In the genomic region with DNA sequence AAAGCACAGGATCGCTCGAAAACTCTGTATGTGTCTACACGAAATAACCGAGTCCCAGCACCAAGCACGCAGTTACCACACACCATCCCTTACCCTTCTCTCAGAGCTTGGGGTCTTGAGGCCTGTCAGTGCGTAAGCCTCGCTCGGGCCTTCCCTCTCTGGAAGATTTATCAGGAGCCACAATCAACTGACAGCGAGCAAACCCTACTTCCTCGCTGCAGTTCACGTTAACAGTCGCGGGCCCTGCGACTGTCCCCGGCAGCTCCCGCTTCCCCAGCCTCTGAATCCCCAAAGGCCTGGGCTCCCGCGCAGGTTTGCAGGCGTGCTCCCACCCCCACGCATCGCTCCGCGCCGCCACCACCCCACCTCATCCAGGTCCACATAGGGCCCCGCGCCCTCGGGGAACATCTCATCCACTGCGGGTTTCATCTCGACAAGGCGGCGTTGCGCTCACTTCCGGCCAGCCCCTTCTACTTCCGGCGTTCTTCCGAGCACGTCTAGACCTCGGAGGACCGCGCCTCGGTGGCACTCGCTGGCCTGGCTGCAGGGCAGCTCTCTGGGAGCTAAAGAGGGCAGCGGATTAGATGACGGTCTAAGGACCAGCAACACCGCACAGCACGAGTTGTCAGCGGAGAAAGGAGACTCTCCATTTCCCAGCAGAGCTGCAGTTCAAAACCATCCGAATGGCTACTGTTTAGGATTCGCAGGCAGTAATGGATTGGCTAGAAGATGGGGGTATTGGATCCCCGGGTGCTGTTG, we compare ENCODE assay signal across 1 mouse cellular context.
TF ChIP-seq lines count a peak whose summit lies in the region.

Cops9 (minus strand) TSS at position 472 of the 759 bp plus-strand sequence.

TF ChIP-seq in MEL, 35 proteins besides CTCF, POLR2A, EP300 and RAD21 (continued from another document):
- TF ChIP-seq POLR2AphosphoS2 (IDR thresholded peaks at IDR 0.05; ENCODE audit: low read length) (peak; percentile 73; the same call in 1 of the 2 replicates), POLR2AphosphoS5 (IDR thresholded peaks at IDR 0.05; ENCODE audit: borderline replicate concordance, low read depth, low read length) (no peak), ZKSCAN1 (IDR thresholded peaks at IDR 0.05; ENCODE audit: low read depth, low read length) (no peak), USF1 (IDR thresholded peaks at IDR 0.05; ENCODE audit: low read depth, low read length) (no peak), MXI1 (IDR thresholded peaks at IDR 0.05; ENCODE audit: low read depth, low read length) (peak; percentile 54), NELFE (IDR thresholded peaks at IDR 0.05; ENCODE audit: low read depth, low read length) (peak; percentile 96), ZC3H11A (IDR thresholded peaks at IDR 0.05; ENCODE audit: low read depth, low read length) (no peak), BHLHE40 (IDR thresholded peaks at IDR 0.05; ENCODE audit: borderline replicate concordance, low read depth, low read length) (no peak), UBTF (IDR thresholded peaks at IDR 0.05; ENCODE audit: borderline replicate concordance, insufficient read depth, low read depth, low read length) (no peak), ETS1 (IDR thresholded peaks at IDR 0.05; ENCODE audit: low read depth, low read length) (0 out of 2 replicates have a peak, but pooled peaks have one; percentile 0), CHD2 (IDR thresholded peaks at IDR 0.05; ENCODE audit: low read length) (no peak), JUND (IDR thresholded peaks at IDR 0.05; ENCODE audit: low read depth, low read length) (no peak), ZNF384 (IDR thresholded peaks at IDR 0.05; ENCODE audit: low read depth, low read length) (no peak), SIN3A (IDR thresholded peaks at IDR 0.05; ENCODE audit: low read length) (peak; percentile 88)
